ENCODE assay signal across 1 mouse cellular context in the genomic region with DNA sequence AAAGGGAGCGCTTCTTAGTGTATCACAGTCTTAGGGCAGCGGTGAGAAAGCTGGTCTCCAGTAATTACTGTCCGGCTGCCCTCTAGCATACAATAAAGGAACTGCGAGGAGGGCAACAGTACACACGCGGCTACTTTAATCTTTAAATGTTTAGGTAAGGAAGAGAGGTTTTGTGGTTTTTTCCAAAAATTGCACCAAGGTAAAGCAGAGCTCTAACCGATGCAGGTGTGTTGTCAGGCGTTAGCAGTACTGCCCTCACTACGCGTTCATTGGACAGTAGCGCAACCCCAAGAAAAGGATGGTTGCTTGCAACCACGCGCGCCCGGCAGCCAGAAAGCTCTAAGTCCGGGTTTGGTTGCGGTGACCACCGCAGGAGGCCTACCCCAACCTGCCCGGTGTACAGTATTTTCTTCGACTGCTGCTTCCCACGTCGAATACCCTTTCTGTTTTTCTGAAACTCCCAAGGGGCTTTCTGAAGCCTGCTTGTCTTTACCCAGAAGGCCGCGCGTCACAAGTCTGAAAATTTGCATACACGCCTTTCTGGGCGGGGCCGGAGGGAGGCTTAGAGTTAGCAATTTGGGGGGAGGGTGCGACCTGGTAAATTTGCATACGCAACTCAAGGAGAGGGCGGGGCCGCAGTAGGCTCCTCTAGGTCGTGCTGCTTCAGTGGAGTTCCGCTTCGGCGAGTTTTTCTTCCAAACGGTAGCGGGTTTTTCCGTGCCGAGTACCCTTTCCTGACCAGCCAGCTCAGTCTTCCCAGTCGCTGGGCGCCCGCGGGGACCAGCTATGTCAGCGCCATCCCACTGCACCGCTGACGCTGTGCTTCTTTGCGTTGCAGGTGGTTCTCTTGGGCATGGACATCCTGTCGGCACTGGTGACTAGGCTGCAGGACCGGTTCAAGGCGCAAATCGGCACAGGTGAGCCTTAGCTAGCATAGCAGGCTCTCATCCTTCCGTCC.
TF ChIP-seq lines count a peak whose summit lies in the region.

No protein-coding gene starts in this region.

TF ChIP-seq in CH12.LX, 34 proteins besides CTCF, POLR2A, EP300 and RAD21 (continued from another document):
- peak; percentile 9; the same call in 1 of the 2 replicates for TF ChIP-seq NRF1 (IDR thresholded peaks at IDR 0.05; ENCODE audit: low read depth, low read length)
- peak; percentile 99 for TF ChIP-seq POLR2AphosphoS2 (IDR thresholded peaks at IDR 0.05; ENCODE audit: low read depth, low read length)
- TF ChIP-seq E2F4 (IDR thresholded peaks at IDR 0.05; ENCODE audit: insufficient replicate concordance, low read depth, low read length): no peak
- no peak for TF ChIP-seq ZC3H11A (IDR thresholded peaks at IDR 0.05; ENCODE audit: low read depth, low read length)
- no peak for TF ChIP-seq CHD1 (IDR thresholded peaks at IDR 0.05; ENCODE audit: low read depth, low read length)
- no peak for TF ChIP-seq PAX5 (IDR thresholded peaks at IDR 0.05; ENCODE audit: low read length)
- peak; percentile 56; the same call in 1 of the 2 replicates for TF ChIP-seq MAZ (IDR thresholded peaks at IDR 0.05; ENCODE audit: low read depth, low read length)
- TF ChIP-seq ZMIZ1 (IDR thresholded peaks at IDR 0.05; ENCODE audit: low read depth, low read length): peak; percentile 100
- TF ChIP-seq MAFK (IDR thresholded peaks at IDR 0.05; ENCODE audit: insufficient replicate concordance, low read length): 0 out of 2 replicates have a peak, but pooled peaks have one; percentile 11
- peak; percentile 65; the same call in 1 of the 2 replicates for TF ChIP-seq RCOR1 (conservative IDR thresholded peaks at IDR 0.05; ENCODE audit: low read depth, low read length)
- TF ChIP-seq TCF12 (IDR thresholded peaks at IDR 0.05; ENCODE audit: low read depth, low read length): peak; percentile 69
- TF ChIP-seq BHLHE40 (IDR thresholded peaks at IDR 0.05; ENCODE audit: low read depth, low read length): peak; percentile 63
- TF ChIP-seq MEF2A (IDR thresholded peaks at IDR 0.05; ENCODE audit: borderline replicate concordance, low read depth, low read length): peak; percentile 75
- no peak; the same call in 1 of the 2 replicates for TF ChIP-seq MAX (IDR thresholded peaks at IDR 0.05; ENCODE audit: low read length)
- TF ChIP-seq NELFE (IDR thresholded peaks at IDR 0.05; ENCODE audit: low read depth, low read length): peak; percentile 89
TF ChIP-seq in CH12.LX: peak in this region for 21.
